Mouse (Mus musculus) neural tube, embryonic 10.5 days (tissue): ENCODE measurements around the gene Cd300lf.

Experiments used
- DNase-seq: peaks from one replicate; pipeline ENCODE4 v3.0.0-alpha.2; 2017; ENCODE audit warnings: low spot score; ENCODE audit errors: extremely low spot score

Cd300lf gene

DNA sequence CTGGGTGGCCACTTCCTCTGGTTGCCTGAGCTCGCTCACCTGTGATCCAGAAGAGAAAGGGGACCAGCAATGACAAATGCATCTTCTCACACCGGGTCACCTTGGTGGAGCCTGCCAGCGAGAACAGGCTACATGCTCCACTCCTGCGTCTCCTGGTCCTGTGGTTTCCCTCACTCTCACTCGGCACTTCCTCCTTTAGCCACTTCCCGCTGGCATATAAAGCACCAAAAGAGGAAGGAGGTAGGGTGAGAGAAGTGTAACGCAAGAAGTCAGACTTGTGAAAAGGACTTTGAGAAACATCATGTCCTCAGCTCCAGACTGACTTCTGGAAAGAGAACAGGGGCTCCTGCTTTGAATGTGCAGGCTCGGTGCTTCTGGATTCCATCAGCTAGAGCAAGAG is at the start of gene Cd300lf:
TSS of gene Cd300lf (minus strand) at position 193 of the 400 bp plus-strand sequence.
- DNase-seq: no peak

DNA sequence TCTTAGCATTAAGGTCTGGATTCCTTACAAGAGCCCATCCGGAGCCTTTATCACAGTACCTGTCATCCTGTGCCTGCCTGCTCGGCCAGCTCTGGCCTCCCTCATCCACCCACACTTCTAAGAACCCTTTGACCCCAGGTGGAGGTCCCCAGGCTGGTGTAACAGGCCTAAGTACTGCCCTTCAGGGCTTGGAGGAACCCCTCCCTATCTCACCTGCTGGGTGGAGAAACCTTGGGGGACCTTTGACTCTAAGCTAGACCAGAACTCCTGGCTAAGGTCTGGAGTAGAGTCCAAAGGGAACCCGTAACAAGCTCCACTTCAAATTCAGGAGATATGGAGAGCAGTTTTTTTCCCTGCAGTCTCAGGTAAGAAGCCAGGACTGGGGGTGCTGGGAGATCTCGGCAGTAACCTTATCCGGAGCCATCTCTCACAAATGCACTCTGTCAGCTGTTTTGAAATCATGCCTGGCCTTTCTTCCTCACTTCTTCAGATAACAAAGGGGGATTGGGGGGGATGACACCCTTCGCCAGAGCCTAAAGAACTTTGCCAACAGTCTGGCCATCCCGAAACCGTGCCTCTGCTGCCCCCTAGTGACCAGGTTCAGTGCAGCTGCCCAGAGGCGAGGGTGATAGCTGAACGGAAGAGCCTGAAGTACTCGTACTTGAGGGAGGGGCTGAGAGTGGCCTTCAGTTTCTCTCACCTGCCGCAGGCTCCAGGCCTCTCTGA is 48.3 kb upstream of the Cd300lf start:
- peak; percentile 89 for DNase-seq

DNA sequence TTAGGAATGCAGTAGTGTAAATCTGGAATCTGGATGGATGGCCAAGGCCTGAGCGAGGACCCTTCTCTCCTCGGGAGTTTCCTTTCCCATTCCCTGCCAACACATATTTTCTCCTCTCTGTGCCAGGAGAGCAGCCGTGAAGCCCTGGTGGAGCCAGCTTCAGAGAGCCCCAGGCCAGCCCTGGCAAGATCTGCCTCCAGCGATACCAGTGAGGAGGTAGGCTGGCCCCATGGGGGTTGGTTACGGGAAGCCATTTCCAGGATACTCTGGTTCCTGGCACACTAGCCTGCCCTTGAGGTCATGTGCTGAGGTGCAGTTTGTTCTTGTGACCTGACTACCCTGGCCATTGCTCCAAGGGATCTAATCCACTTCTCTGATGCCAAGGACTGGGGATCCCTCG is 46.1 kb upstream of the Cd300lf start:
- no peak for DNase-seq

DNA sequence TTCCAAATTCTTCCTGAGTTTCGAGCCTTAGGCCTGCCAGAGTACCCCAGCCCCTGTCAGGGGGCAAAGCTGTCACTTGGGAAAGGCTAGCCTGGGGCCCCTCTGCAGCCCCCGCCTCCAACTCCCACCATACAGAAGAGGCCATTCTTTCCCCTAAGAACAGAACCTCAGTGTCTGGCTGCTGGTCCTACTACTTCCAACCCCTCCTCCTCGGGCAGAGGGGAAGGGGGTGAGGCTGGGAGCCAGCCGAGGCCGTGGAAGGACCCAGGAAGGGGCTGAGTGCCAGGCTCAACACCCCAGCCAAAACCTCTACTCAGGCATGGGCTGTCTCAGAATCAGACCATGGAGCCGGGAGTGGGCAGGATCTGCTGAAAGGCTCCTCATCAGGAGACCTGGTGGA is 45.4 kb upstream of the Cd300lf start:
- DNase-seq: no peak

DNA sequence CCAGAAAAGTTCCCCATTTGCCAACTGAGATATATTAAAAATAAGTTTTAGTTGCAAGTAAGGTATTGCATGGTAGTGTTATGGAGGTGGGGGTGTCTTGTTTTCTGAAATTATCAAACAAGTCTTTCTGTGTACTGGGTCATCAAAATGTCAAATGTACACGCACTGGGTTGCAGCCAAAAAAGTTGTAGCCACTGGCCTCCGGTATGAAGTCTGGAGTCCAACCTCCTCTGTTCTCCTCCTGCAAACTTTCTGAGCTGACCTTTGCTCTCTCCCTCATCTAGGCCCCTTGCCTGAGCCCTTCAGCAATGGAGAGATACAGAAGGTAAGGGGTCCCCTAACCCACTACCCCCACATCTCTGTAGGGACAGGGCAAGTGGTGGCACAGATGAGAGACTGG is 45.0 kb upstream of the Cd300lf start:
- DNase-seq: no peak

DNA sequence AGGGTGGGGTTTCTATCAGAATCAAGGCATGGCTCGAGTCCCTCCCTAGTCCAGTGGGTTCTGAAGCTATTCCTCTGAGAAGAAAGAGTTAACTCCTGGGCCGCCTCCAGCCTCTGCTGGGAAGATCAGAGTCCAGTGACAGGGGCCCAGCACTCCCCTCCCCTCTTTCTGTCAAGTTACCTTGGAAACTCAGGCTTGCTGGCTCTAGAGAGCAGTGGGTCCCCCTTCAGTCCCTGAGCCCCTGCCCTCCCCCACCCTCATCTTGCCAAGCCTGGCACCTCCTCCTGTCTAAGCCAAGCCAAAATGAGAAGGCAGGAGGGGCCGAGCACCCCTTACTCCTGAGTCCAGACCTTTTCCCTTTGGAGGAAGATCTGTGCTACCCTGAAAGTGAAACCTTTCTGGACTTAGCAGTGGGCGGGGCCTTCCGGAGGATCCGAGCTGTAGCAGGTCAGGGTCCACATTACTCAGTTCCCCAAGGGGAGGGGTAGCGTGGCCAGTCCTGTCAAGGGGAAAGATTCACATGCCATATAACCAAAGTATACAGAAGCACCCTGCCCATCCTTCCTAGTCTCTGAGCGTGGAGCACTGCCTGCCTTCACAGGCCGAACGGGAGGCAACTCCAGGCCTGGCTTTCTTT is 43.9 kb upstream of the Cd300lf start:
- DNase-seq: no peak

DNA sequence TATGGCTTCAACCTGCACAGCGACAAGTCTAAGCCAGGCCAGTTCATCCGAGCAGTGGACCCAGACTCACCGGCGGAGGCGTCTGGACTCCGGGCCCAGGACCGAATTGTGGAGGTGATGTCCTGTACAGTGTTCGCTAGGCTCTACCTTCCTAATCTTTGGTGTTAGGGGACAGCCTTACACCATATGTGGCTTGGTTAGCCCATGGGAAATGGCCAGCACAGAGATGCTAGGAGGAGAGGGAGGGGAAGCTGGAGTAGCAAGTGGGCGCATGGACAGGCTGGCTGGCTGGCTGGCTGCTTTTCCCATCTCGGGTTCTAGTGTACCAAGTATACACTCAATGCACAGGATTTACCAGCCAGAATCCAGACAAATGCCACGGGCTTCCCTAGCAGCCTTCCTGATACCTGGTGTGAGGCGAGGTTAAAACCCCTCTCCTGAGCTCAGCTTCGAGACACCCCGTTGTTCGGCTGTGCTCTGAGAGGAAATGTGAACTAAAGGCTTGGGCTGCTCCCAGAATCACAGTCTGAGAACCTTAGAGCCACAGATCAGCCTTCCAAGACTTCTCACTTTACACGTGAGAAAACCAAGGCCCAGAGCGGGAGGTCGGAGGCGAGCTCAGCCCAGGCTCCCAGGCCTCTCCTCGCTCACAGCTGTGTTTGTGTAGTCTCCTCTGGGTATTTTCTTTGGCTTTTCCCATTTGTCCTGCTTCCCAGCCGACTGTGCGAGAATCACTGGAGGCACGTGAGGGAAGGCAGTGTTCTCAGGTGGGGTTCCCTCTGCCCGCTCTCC is 42.8 kb upstream of the Cd300lf start:
- DNase-seq: no peak

DNA sequence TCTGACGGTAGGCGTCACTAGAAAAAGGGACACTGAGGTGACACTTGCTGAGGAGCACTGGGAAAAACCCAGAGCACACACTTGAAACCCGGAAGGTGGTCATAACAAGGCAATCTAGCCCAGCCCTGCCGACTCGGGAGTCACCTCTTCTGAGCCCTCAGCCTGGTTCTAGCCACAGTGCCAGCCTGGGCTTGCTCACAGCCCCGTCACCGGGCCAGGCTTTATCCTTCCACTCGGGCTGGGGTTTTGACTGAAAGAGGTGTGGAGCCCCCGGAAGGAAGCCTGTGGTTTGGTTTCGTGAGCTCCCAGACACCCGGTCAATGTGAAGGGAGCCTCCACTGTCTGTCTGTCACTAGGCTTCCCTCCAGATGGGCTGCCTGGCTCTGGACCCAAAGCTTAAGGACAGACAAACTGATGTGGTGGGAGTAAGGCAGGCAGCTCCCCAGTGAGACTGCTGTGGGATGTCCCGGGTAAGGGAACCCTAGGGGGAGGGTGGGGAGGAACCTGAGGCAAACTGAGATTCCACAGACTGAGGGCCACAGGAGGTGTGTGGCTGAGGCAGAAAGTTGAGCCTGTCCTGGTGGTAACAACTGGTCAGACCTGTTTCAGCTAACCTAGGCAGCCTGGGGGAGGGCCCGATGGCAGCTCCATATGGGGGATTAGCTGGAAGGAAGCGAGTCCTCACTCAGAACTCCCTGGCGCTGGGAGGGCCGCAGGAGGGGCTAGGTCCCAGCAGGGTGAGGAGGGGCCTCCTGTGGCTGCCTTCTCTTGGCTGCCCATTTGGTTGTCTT is 40.0 kb upstream of the Cd300lf start:
- no peak for DNase-seq

DNA sequence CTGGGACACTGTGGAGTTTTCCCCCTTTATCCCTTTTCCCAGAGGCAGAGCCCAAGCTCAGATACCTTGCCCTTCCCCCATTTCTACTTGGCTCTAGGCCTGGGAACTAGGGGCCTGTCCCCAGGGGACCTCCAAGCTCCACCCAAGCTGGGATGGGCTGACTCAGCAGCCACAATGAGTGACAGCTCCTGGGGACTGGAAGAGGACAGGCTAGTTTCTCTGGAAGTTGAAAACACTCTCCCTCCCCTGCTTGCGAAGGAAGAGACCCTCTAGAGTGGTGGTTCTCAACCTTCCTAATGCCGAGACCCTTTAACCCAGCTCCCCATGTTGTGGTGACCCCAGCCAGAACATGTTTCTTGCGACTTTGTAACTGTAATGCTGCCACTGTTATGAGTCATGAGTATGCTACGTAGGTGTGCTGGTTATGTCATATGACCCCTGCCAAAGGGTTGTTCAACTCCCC is 39.1 kb upstream of the Cd300lf start:
- DNase-seq: no peak

DNA sequence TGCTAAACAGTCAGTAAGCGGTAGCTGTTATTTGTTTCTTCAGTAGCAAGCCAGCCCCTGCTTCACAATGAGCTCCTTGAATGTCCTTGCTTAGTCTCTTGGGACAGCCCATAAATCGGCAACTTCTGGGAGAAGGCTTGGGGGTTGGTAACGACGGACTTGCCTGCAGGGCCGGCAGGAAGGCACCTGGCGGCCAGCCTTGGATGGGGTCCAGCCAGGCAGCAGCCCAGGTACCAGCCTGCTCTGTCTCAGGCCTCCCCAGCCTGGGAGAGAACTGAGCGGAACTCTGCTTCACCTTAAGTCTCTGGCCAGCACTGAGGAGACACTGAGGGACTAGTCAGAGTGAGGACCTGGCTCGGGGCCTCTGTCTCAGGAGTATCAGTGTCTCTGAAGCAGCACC is 37.3 kb upstream of the Cd300lf start:
- DNase-seq: no peak

DNA sequence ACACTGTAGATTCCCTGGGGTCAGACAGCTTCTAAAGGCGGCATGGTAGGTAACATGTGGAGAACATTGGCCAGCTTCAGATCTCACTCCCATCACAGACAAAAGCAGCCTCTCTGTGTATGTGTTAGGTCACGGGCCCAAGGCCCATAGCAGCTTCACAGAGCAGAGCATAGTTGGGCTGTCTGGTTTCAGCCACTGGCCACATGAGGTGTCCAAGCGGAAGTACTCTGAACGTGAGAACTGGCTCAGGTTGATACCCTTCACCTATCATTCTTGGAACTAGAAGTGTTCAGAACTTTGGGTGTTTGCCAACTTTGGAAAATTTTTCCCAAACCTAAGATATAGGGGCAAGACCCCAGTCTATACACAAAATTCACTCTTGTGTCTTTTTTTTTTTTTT is 35.6 kb upstream of the Cd300lf start:
- no peak for DNase-seq

DNA sequence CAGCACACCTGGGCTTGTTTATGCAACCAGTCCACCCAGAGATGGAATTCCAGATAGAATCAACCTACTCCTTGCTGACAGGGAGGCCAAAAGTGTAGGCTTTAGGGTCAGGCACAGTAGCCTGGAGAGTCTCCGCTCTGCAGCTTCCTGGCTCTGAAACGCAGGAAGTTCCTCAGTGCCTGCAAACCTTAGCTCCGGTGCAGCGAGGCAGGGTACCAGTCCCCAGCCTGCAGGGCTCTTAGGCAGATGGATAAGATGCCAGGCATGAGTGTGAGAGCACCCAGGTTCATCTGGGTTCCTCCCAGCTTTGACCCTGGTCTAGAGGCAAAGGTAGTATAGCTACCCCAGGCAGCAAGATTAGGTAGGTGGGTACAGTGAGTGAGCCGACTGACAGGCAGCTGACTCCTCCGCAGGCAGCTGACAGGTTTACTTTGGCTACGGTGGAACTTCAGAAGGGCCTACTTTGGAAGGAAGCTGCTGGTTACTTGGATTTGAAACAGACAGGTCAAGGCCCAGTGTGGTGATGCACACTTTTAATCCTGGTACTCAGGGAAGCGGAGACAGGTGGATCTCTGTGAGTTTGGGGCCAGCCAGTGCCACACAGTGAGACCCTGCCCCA is 33.9 kb upstream of the Cd300lf start:
- DNase-seq: no peak

DNA sequence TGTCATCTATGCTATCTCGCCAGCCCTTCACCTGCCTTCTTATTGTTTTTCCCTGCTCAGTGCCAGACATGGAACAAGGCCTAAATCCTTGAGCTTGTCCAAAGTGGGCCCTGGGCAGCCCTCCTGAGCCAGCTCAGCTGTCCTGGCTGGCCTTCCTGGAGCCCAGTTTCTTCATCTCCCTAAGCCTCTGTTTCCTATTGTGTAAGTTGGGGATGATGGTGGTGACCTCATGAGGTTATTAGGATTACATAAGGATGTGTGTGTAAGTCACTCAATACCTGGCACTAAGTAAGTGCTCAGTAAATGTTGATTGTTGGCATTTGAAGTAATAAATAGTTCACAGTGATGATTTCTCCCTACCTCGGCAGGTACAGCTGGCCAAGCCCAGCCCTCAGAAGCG is 33.0 kb upstream of the Cd300lf start:
- no peak for DNase-seq

DNA sequence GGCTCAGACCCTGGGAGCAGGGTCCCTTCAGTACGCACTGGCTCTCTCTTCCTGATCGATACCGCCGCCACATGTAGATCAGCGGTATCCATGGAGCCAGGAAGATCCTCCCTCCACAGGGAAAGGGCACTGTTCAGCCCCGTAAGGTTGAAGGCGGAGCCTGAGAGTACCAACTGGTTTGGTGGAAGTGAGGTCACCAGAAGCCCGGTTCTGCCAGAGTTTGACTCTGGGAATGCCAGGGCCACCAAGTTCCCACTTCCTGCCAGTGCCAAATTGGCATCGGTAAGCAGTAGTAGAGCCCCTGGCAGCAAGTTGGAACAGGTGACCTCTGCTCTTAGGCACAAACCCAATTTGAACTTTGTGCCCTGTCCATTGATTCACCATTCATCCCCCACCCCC is 31.2 kb upstream of the Cd300lf start:
- DNase-seq: no peak

DNA sequence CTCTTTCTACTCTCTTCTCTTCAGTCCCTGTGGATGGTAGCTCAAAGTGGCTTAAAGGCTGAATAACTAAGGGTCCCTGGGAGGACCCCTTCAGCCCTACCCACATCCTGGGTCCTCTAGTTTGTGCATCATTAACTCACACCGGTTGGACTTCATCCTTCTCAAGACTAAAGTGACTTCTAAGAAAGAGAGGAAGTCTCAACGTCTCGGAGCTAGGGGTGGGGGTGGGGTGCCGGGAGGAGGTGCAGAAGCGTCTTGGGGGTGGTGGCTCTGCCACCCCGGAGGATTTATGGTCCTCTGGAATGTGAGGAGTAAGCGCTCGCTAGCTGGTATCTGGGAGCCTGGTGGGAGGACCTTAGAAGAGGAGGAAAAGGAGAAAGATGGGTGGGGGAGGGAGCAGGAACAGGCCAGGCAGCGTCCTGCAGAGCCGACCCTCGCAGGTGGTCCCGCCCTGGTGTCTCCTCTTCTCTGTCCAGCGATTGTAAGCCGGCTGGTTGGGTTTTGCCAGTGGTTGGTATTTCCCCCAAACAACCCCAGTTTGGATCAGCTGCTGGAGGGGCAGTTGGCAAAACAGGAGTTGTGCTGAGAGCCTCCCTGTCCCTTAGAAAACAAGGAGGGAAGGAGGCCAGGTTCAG is 30.7 kb upstream of the Cd300lf start:
- no peak for DNase-seq

DNA sequence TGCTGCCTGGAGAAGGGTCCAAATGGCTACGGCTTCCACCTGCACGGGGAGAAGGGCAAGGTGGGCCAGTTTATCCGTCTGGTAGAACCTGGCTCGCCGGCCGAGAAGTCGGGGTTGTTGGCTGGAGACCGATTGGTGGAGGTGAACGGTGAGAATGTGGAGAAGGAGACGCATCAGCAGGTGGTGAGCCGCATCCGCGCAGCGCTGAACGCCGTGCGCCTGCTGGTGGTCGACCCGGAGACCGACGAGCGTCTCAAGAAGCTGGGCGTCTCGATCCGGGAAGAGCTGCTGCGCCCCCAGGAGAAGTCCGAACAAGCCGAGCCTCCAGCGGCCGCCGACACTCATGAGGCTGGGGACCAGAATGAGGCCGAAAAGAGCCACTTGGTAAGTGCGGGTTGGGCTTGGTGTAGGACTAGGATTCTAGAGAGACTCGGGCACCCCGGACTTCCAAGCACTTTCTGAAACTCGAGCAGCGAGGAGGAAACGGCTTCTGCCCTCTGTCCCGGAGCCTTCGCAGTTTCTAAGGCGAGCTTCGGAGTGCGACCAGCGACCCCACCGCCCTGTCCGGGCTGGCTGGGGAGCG is 29.9 kb upstream of the Cd300lf start:
- no peak for DNase-seq

DNA sequence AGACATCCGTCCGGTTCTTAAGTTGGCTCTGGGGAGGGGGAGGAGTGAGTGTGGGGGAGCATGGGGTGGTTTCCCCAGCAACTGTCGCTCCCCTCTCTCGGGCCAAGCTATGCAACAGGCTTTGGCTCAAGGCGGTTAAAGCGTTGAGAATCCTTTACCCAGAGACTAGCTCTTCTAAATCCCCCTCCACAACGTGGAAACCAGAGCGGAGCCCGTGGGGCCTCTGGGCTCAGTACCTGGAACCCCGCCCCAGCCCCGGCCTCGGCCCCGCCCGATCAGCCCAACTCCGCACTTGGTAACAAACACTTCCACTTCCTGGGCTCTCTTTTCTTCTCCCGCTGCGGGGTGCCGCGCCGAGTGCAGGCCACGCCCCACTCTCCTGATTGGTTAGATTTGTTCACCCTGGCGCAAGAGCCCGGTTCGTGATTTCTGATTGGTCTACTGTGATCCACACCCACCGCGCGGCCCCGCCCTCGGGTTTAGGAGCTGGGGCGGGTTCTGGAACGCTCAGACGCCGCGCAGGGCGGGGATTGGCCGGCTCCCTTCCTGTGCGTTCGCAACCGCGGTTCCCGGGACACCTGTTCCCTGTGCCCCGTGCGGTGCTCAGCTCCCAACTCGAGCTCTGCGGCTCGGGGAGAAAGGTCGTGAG is 29.2 kb upstream of the Cd300lf start, which contains the start of gene Slc9a3r1:
TSS of gene Slc9a3r1 (plus strand) at position 510 of the 649 bp plus-strand sequence.
- DNase-seq: peak; percentile 97

DNA sequence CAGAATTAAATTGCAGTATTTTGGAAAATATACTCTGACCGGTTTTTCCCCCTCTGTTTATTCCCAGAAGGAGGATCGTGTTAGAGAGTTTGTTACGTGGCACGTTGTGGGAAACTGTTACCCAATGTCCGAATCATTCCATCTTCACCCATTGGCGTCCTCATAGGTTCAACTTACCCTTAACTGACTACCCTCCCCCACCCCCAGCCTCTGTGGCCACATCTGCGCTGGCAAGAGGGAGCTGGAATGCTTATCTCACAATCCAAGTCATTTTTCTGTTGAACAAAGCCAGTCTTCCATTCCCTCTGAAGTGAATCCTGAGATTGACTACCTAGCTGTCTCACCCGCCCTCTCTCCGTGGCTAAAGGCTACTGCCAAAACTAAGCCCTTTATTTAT is 28.4 kb upstream of the Cd300lf start:
- no peak for DNase-seq

DNA sequence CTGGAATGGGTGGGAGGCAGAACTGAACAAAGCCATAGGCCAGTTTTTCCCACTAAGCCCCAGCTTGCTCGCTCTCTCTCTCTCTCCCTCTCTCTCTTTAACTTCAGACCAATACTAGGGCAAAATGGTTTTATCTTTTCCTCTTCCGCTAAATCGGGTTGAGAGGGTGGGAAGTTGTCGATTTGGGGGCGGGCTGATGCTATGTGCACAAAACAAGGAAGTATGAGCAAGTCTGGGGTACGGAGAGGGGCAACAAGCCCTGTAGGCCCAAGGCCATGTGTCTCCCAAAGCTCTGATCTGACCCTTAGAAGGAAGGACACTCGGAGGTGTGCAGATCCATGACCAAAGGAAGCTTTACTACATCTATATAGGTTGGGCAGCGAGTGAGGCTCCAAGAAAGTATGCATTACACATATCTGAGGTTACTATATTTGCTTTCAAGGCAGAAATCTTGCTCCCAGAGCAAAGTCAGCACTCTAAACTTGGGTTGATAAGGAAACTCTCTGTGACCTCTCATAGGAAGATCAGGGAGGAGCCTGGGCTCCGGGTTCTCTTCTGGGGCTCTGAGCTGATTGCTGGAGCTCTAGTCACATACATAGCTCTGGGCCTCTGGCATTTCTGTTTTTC is 27.9 kb upstream of the Cd300lf start:
- DNase-seq: no peak
